Mouse (Mus musculus) liver, adult 2 months (tissue): Measurements from ENCODE around the gene Adap1. TPM values are rescaled to one million over a fixed set of nuclear protein-coding genes. Genes with fewer than 3 reads are reported as not detected.

Source experiments
- DNase-seq: peaks from one replicate; pipeline ENCODE4 v3.0.0-alpha.2; 2011; ENCODE audit warnings: low read depth, low spot score; ENCODE audit errors: extremely low read depth
- H3K27ac ChIP-seq: fragments of 200-500 bp; replicated peaks from 2 replicates; pipeline ENCODE4 v1.5.1; 2012; ENCODE audit warnings: low read depth, mild to moderate bottlenecking, control low read depth, inconsistent platforms, low read length; ENCODE audit not compliant: insufficient read depth
- H3K27me3 ChIP-seq: fragments of 200-500 bp; 2 replicates; pipeline ENCODE4 v1.6.1; 2012; ENCODE audit warnings: mild to moderate bottlenecking, moderate library complexity, low read length, inconsistent platforms; ENCODE audit not compliant: control insufficient read depth, insufficient read depth
- H3K36me3 ChIP-seq: fragments of 200-500 bp; 2 replicates; pipeline ENCODE4 v1.6.1; 2012; ENCODE audit warnings: low read length, inconsistent platforms; ENCODE audit not compliant: control insufficient read depth, insufficient read depth
- H3K4me1 ChIP-seq: fragments of 200-500 bp; 2 replicates; pipeline ENCODE4 v1.6.1; 2011; ENCODE audit warnings: low read length; ENCODE audit not compliant: control insufficient read depth, insufficient read depth
- H3K4me3 ChIP-seq: fragments of 200-500 bp; 2 replicates; pipeline ENCODE4 v1.5.1; 2011; ENCODE audit warnings: low read depth, mild to moderate bottlenecking, control low read depth, low read length, moderate library complexity; ENCODE audit not compliant: insufficient read depth
- H3K79me2 ChIP-seq: fragments of 200-500 bp; 2 replicates; pipeline ENCODE4 v1.6.1; 2012; ENCODE audit warnings: inconsistent platforms, mild to moderate bottlenecking, low read length, moderate library complexity; ENCODE audit not compliant: control insufficient read depth, insufficient read depth
- H3K9ac ChIP-seq: fragments of 200-500 bp; 2 replicates; pipeline ENCODE4 v1.6.1; 2012; ENCODE audit warnings: low read depth, mild to moderate bottlenecking, control low read depth, inconsistent platforms, low read length
- CTCF ChIP-seq: fragments of 200-500 bp; IDR thresholded peaks from 2 replicates; pipeline ENCODE4 v1.5.1; 2011; ENCODE audit warnings: low read depth, low read length, control low read depth
- POLR2A ChIP-seq: fragments of 200-500 bp; IDR thresholded peaks from 2 replicates; pipeline ENCODE4 v1.6.1; 2011; ENCODE audit warnings: low read length, control low read depth; ENCODE audit not compliant: insufficient read depth; ENCODE audit errors: extremely low read depth
- WGBS: fragments of 180-500 bp; shearing (Covaris S2); methylation state at CpG from one replicate; pipeline ENCODE4 v1.1.7; 2018; 5-methylcytosine and 5-hydroxymethylcytosine counted together
- polyA plus RNA-seq: library from polyadenylated mRNA; depleted of rRNA; stranded (reverse); fragments of >200 nt; gene quantifications from 2 replicates; pipeline ENCODE4 v1.2.3, GENCODE M21; 2012
- total RNA-seq: library from RNA; depleted of rRNA; stranded (reverse); fragments of >200 nt; gene quantifications from 2 replicates; pipeline ENCODE4 v1.2.3, GENCODE M21; 2014

Adap1 gene
- total and polyA plus RNA-seq, 2 experiments = 1.3 to 1.5 TPM

GRCm38 (mm10) chr5:139355235-139355772 is 29.9 kb upstream of the Adap1 start:
- WGBS = 36% methylated on average over 19 of the region's 19 CpGs
- H3K27ac ChIP-seq = no peak overlapping the region

GRCm38 (mm10) chr5:139353946-139354345 is 28.5 kb upstream of the Adap1 start:
- no peaks in the 10 kb centered on the region for H3K27me3 ChIP-seq
- no peak overlapping the region for H3K4me3 ChIP-seq
- H3K4me1 ChIP-seq = peaks cover 3% of the 10 kb centered on the region; the same call in 1 of the 2 replicates
- 88% methylated on average over 11 of the region's 11 CpGs for WGBS
- TF ChIP-seq CTCF = no peak
- no peak for TF ChIP-seq POLR2A
- H3K9ac ChIP-seq = no peak overlapping the region
- DNase-seq = no peak
- no peak overlapping the region for H3K27ac ChIP-seq
- H3K36me3 ChIP-seq = no peaks in the 10 kb centered on the region
- H3K79me2 ChIP-seq = no peaks in the 10 kb centered on the region

More at GRCm38 (mm10) chr5:139355235-139355772, 29.9 kb upstream of the Adap1 start:
- peaks cover 6% of the 10 kb centered on the region for H3K4me1 ChIP-seq
- TF ChIP-seq POLR2A (no peak), CTCF (peak; percentile 100)
- DNase-seq = peak; percentile 63
- H3K9ac ChIP-seq = no peak overlapping the region
- no peaks in the 10 kb centered on the region for H3K79me2 ChIP-seq
- no peaks in the 10 kb centered on the region for H3K27me3 ChIP-seq
- H3K4me3 ChIP-seq = no peak overlapping the region
- no peaks in the 10 kb centered on the region for H3K36me3 ChIP-seq

GRCm38 (mm10) chr5:139353496-139353895 is 28.1 kb upstream of the Adap1 start:
- TF ChIP-seq POLR2A = no peak
- peak; percentile 38; the same call in 1 of the 2 replicates for TF ChIP-seq CTCF
- Histone ChIP-seq H3K4me3 (no peak overlapping the region), H3K4me1 (no peaks in the 10 kb centered on the region; the same call in 1 of the 2 replicates), H3K27ac (no peak overlapping the region), H3K9ac (no peak overlapping the region), H3K79me2 (no peaks in the 10 kb centered on the region), H3K27me3 (no peaks in the 10 kb centered on the region), H3K36me3 (no peaks in the 10 kb centered on the region)
- DNase-seq = peak; percentile 38
- 62% methylated on average over 10 of the region's 10 CpGs for WGBS

- no peak for TF ChIP-seq POLR2A
- no peak for TF ChIP-seq CTCF
- Histone ChIP-seq H3K4me1 (peaks cover 5% of the 10 kb centered on the region), H3K9ac (no peak within 1 kb of the TSS), H3K79me2 (no peaks in the 10 kb centered on the region), H3K36me3 (no peaks in the 10 kb centered on the region), H3K27me3 (no peaks in the 10 kb centered on the region), H3K4me3 (no peak within 1 kb of the TSS), H3K27ac (no peak within 1 kb of the TSS)
- no peak for DNase-seq
- 74% methylated on average over 6 of the region's 6 CpGs for WGBS
Measured at GRCm38 (mm10) chr5:139352317-139352716, 26.9 kb upstream of the Adap1 start, which contains the start of gene Cyp2w1. Cyp2w1 (plus strand) TSS chr5:139352617.

GRCm38 (mm10) chr5:139351628-139352027 is 26.2 kb upstream of the Adap1 start:
- 72% methylated on average over 8 of the region's 8 CpGs for WGBS
- H3K9ac ChIP-seq = no peak overlapping the region
- H3K36me3 ChIP-seq = no peaks in the 10 kb centered on the region
- H3K27me3 ChIP-seq = no peaks in the 10 kb centered on the region
- peaks cover 9% of the 10 kb centered on the region for H3K4me1 ChIP-seq
- TF ChIP-seq POLR2A (no peak), CTCF (no peak)
- no peak for DNase-seq
- no peaks in the 10 kb centered on the region for H3K79me2 ChIP-seq
- H3K4me3 ChIP-seq = no peak overlapping the region
- H3K27ac ChIP-seq = no peak overlapping the region

- TF ChIP-seq CTCF (no peak), POLR2A (no peak)
- Histone ChIP-seq H3K27ac (no peak within 1 kb of the TSS), H3K4me1 (peaks cover 10% of the 10 kb centered on the region), H3K9ac (no peak within 1 kb of the TSS), H3K27me3 (no peaks in the 10 kb centered on the region), H3K79me2 (no peaks in the 10 kb centered on the region), H3K36me3 (no peaks in the 10 kb centered on the region), H3K4me3 (no peak within 1 kb of the TSS)
- 71% methylated on average over 5 of the region's 5 CpGs for WGBS
- no peak for DNase-seq
Measured at GRCm38 (mm10) chr5:139351134-139351533, 25.7 kb upstream of the Adap1 start, which contains the start of gene Cox19. Cox19 (minus strand) TSS chr5:139351418.
